Mouse (Mus musculus): Measurements from ENCODE around the gene Bnip3.

DNA sequence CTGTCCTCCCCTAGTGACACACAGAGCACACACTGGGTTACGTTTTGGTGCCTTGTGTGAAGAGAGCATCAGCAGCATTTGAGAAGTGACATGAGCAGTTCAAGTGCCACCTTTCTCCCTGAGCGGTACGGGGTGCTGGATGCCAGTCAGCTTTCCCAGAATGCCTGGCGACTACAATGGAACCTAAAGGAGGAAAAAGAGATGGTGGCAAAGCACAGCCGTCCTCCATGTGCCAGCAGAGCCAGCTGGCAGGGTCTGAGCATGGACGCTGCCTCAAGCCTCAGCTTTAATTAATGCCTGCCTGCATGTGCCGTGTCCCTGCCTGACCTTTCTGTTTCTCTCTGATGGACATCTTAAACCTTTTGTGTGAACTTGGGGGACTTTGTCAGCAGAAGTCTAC, 46.5 kb upstream of the Bnip3 start:
- no peak for TF ChIP-seq POLR2A (IDR thresholded peaks at IDR 0.05; ENCODE audit: low read depth, low read length)
- TF ChIP-seq CTCF (IDR thresholded peaks at IDR 0.05; ENCODE audit: extremely low read depth, insufficient read length, insufficient replicate concordance, low read depth, low read length), result no peak

Data from small intestine, adult 2 months (tissue).